ENCODE assay signal across 17 mouse cellular contexts in the genomic region with DNA sequence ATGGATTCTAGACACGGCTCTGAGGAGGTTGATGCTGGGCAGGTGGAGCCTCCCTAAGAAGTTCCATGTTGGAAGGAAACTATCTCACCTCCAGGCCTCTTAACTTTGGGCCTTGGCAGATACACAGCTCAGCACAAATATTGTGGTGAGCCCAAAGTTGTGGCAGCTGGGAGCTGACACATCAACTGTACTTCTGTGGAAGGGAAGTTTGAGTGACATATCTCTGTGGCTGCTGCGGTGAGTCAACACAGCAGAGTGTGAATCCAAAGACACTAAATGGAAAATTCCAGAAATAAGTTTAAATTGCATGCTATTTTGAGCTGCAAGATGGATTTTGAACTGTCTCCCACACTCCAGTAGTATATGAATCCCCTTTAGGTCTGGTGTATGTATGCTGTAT. TPM values are rescaled to one million over a fixed set of nuclear protein-coding genes. Genes with fewer than 3 reads are reported as not detected.
DNase-seq lines count a peak whose midpoint lies in the region; ATAC-seq and TF ChIP-seq lines count a peak whose summit lies in the region.
"Had no signal": no experiment of that assay in that cellular context is flagged by ENCODE, and none has a peak within 500 bp of the region (broad histone marks: within the 10 kb centered on the region; RNA-seq: fewer than 3 reads in every experiment).

No protein-coding gene starts in this region.

- H3K79me2 ChIP-seq in C2C12 (ENCODE audit: control insufficient read depth, insufficient read depth): no peaks in the 10 kb centered on the region

- 0 out of 2 replicates have a peak, but pooled peaks cover 3% of the 10 kb centered on the region for H3K9me3 ChIP-seq in hindbrain, postnatal 0 days (ENCODE audit: low read length)
- H3K9me3 ChIP-seq: hindbrain, embryonic 12.5 days; limb, embryonic 15.5 days; neural tube, embryonic 12.5 days had no signal

- 94% methylated on average over 2 of the region's 2 CpGs for WGBS in hindbrain, postnatal 0 days

- H3K4me1 ChIP-seq in hindbrain, postnatal 0 days (ENCODE audit: insufficient read depth, low read length): no peaks in the 10 kb centered on the region
- H3K4me1 ChIP-seq: hindbrain, embryonic 12.5 days; neural tube, embryonic 12.5 days had no signal

- TF ChIP-seq CTCF in layer of hippocampus, adult 2 months (conservative IDR thresholded peaks at IDR 0.05): no peak
- TF ChIP-seq CTCF in C2C12 (IDR thresholded peaks at IDR 0.05; ENCODE audit: control insufficient read depth, insufficient read depth, insufficient read length): no peak
- TF ChIP-seq CTCF in hindbrain, postnatal 0 days (IDR thresholded peaks at IDR 0.05; ENCODE audit: low read depth): no peak

- H3K79me3 ChIP-seq in C2C12 (ENCODE audit: low read depth): peaks cover 4% of the 10 kb centered on the region

- H3K4me2 ChIP-seq in hindbrain, postnatal 0 days (ENCODE audit: low read depth, low read length): no peak overlapping the region
- H3K4me2 ChIP-seq: heart, embryonic 12.5 days; hindbrain, embryonic 12.5 days; limb, embryonic 15.5 days; neural tube, embryonic 12.5 days had no signal

- ATAC-seq in common myeloid progenitor, adult 5-6 weeks (replicated peaks; ENCODE audit: low read depth, poor library complexity, severe bottlenecking): peak; percentile 92
- peak; percentile 69 for ATAC-seq in megakaryocyte-erythroid progenitor cell, adult 5-6 weeks (replicated peaks; ENCODE audit: low FRiP score, low TSS enrichment, poor library complexity, severe bottlenecking)
- no peak for ATAC-seq in hindbrain, postnatal 0 days
- ATAC-seq: forebrain, embryonic 14.5 days had no signal

- no peak overlapping the region for H3K4me3 ChIP-seq in layer of hippocampus, adult 2 months
- no peak overlapping the region for H3K4me3 ChIP-seq in C2C12 (ENCODE audit: insufficient read depth, poor library complexity, severe bottlenecking)
- H3K4me3 ChIP-seq in hindbrain, postnatal 0 days (ENCODE audit: low read length): no peak overlapping the region
- H3K4me3 ChIP-seq: heart, embryonic 12.5 days; hindbrain, embryonic 12.5 days; limb, embryonic 15.5 days; neural tube, embryonic 12.5 days had no signal

- peak in 1 of 2 experiments; percentile 10 for DNase-seq in layer of hippocampus, adult 2 months (ENCODE audit: low spot score in 2 of 2)
- DNase-seq in layer of hippocampus, postnatal 10 days (ENCODE audit: low spot score in 2 of 2): no peak
- DNase-seq in hindbrain, postnatal 0 days (ENCODE audit: low spot score): no peak
- no peak for DNase-seq in thymus, postnatal 25 days
- DNase-seq: adrenal gland, adult 8-10 months; cerebellum, adult 11 months; kidney, adult 2 months; lung, postnatal 14 days; midbrain, embryonic 14.5 days had no signal

- no peaks in the 10 kb centered on the region for H3K36me3 ChIP-seq in C2C12 (ENCODE audit: control insufficient read depth, insufficient read depth)
- no peaks in the 10 kb centered on the region for H3K36me3 ChIP-seq in hindbrain, postnatal 0 days (ENCODE audit: insufficient read depth, low read length)
- H3K36me3 ChIP-seq: heart, embryonic 12.5 days; hindbrain, embryonic 12.5 days; limb, embryonic 15.5 days; neural tube, embryonic 12.5 days had no signal

- no peak overlapping the region for H3K9ac ChIP-seq in hindbrain, postnatal 0 days (replicated peaks; ENCODE audit: low read length)
- H3K9ac ChIP-seq: heart, embryonic 12.5 days; hindbrain, embryonic 12.5 days; limb, embryonic 15.5 days; neural tube, embryonic 12.5 days had no signal

- no peak overlapping the region for H3ac ChIP-seq in C2C12 (ENCODE audit: control insufficient read depth, insufficient read length, low read depth)

- no peaks in the 10 kb centered on the region for H3K27me3 ChIP-seq in C2C12 (ENCODE audit: control insufficient read depth, insufficient read depth, insufficient read length)
- H3K27me3 ChIP-seq in hindbrain, postnatal 0 days (ENCODE audit: insufficient read depth, low read length): no peaks in the 10 kb centered on the region
- H3K27me3 ChIP-seq: heart, embryonic 12.5 days; hindbrain, embryonic 12.5 days; limb, embryonic 15.5 days; neural tube, embryonic 12.5 days had no signal

- peak overlapping the region; percentile 48; the same call in 1 of the 2 replicates for H3K27ac ChIP-seq in layer of hippocampus, adult 2 months
- H3K27ac ChIP-seq in hindbrain, postnatal 0 days: no peak overlapping the region
- H3K27ac ChIP-seq: hindbrain, embryonic 12.5 days; limb, embryonic 15.5 days; neural tube, embryonic 12.5 days had no signal

TF ChIP-seq in C2C12, 6 proteins besides CTCF, POLR2A, EP300 and RAD21:
- peak; percentile 63 for TF ChIP-seq MYOD1 (IDR thresholded peaks at IDR 0.05; ENCODE audit: control insufficient read depth, insufficient read length, low read depth)
- TF ChIP-seq MYOG (IDR thresholded peaks at IDR 0.05; ENCODE audit: control insufficient read depth, extremely low read depth, insufficient read length): no peak
- TF ChIP-seq CEBPB (IDR thresholded peaks at IDR 0.05; ENCODE audit: low read depth): no peak
TF ChIP-seq in C2C12: peak in this region for 1.

RNA-seq across cellular contexts. Expression of a gene that starts 34.8 kb away (rescaled TPM):
- 10 to 100 TPM; 61.7 to 67.0 TPM for total RNA-seq in layer of hippocampus, adult 2 months (2021)
- total RNA-seq in layer of hippocampus, postnatal 10 days (2021): 10 to 100 TPM; 50.5 to 53.9 TPM
- 3.5 TPM for polyA plus RNA-seq in C2C12 (2012; fragmentation: generic; extraction: Trizol)
- total RNA-seq in common myeloid progenitor, adult 5-6 weeks (2017): 15.3 and 18.9 TPM in 2 replicates
- 12.5 and 15.9 TPM in 2 replicates for total RNA-seq in megakaryocyte-erythroid progenitor cell, adult 5-6 weeks (2014; fragmentation: Nextera tagmentation)
- total RNA-seq in megakaryocyte-erythroid progenitor cell, adult 5-6 weeks (2017): 14.2 and 21.6 TPM in 2 replicates
- total RNA-seq in hindbrain, postnatal 0 days (2014; rRNA removed): 32.6 and 37.8 TPM in 2 replicates
- polyA plus RNA-seq in hindbrain, postnatal 0 days (2015; fragmentation: Nextera tagmentation; extraction: Ambion mirVana): 12.6 and 13.6 TPM in 2 replicates
